Mouse (Mus musculus) hindbrain, embryonic 13.5 days (tissue): ENCODE measurements around the gene Zfp960. TPM values are rescaled to one million over a fixed set of nuclear protein-coding genes. Genes with fewer than 3 reads are reported as not detected.
A peak's percentile ranks its signal among the peaks of the same experiment; 100 is the strongest.
"Not testable (repeated sequence)": the region's sequence is repeated elsewhere in the genome, so short reads cannot be mapped to it uniquely, and the experiment has no call there.

ENCODE experiments used
- ATAC-seq: fragments of 200-750 bp; cut with Nextera tagmentation; 2 replicates; pipeline ENCODE4 v1.8.0; 2017; ENCODE audit warnings: moderate TSS enrichment; ENCODE audit not compliant: low FRiP score
- H3K27ac ChIP-seq: fragments of 300-500 bp; sonication (generic); 2 replicates; pipeline ENCODE4 v1.5.1; 2015; ENCODE audit warnings: inconsistent platforms, mild to moderate bottlenecking, moderate library complexity
- H3K27me3 ChIP-seq: fragments of 300-500 bp; sonication (generic); 2 replicates; pipeline ENCODE4 v1.6.1; 2015; ENCODE audit warnings: mild to moderate bottlenecking, inconsistent platforms
- H3K36me3 ChIP-seq: fragments of 300-500 bp; sonication (generic); 2 replicates; pipeline ENCODE4 v1.6.1; 2015; ENCODE audit warnings: mild to moderate bottlenecking, inconsistent platforms
- H3K4me1 ChIP-seq: fragments of 300-500 bp; sonication (generic); replicated peaks from 2 replicates; pipeline ENCODE4 v1.6.1; 2015; ENCODE audit warnings: inconsistent platforms
- H3K4me2 ChIP-seq: fragments of 300-500 bp; sonication (generic); 2 replicates; pipeline ENCODE4 v1.6.1; 2015; ENCODE audit warnings: inconsistent platforms, mild to moderate bottlenecking, moderate library complexity
- H3K4me3 ChIP-seq: fragments of 300-500 bp; sonication (generic); 2 replicates; pipeline ENCODE4 v1.5.1; 2015; ENCODE audit warnings: mild to moderate bottlenecking, inconsistent platforms
- H3K9ac ChIP-seq: fragments of 300-500 bp; sonication (generic); 2 replicates; pipeline ENCODE4 v1.6.1; 2015; ENCODE audit warnings: mild to moderate bottlenecking, inconsistent platforms
- H3K9me3 ChIP-seq: fragments of 300-500 bp; sonication (generic); 2 replicates; pipeline ENCODE4 v1.6.1; 2016; ENCODE audit warnings: inconsistent platforms
- WGBS: fragments of 180-500 bp; shearing (Covaris S2); methylation state at CpG from one replicate; pipeline ENCODE4 v1.1.7; 2015; 5-methylcytosine and 5-hydroxymethylcytosine counted together
- polyA plus RNA-seq: library from polyadenylated mRNA; unstranded; fragments of >200 nt; fragmentation: Nextera tagmentation; extraction: Ambion mirVana; gene quantifications from 2 replicates; pipeline ENCODE4 v1.2.1, GENCODE M21; 2015

Gene Zfp960
- polyA plus RNA-seq = 3.6 and 3.8 TPM in 2 replicates

GRCm38 (mm10) chr17:17063628-17064494, at the start of gene Zfp960:
TSS of gene Zfp960 (plus strand) at chr17:17064113.
- not testable (repeated sequence) for H3K4me1 ChIP-seq, H3K9me3 ChIP-seq, H3K36me3 ChIP-seq, H3K27me3 ChIP-seq
- Histone ChIP-seq H3K4me2 (peak within 1 kb of the TSS; percentile 55), H3K27ac (peak within 1 kb of the TSS; percentile 55; the same call in 1 of the 2 replicates), H3K9ac (peak within 1 kb of the TSS; percentile 64), H3K4me3 (peak within 1 kb of the TSS; percentile 52)
- WGBS = 2% methylated on average over 21 of the region's 21 CpGs
- ATAC-seq = peak; percentile 100

DNA sequence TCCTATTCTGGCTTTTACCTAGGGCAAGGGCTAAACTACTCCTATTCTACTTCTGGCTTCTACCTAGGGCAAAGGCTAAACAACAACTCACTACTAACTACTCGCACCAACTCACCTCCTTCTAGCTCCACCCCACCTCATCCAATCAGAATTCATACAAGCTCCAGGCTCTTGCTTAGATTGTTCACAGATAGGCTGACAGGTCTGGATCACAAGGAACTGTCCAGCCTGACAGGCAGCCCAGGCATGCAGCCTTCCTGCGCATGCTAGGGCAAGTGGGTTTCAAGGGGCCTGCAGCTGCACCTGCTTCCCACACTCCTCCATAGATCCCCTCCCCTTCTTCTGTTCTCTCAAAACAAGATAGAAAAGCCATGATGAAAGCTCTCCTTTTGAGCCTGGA, 45.8 kb upstream of the Zfp960 start:
- Histone ChIP-seq H3K36me3 (peaks cover 16% of the 10 kb centered on the region), H3K9me3 (peaks cover 33% of the 10 kb centered on the region)
- H3K27ac ChIP-seq, H3K4me3 ChIP-seq, H3K9ac ChIP-seq, H3K27me3 ChIP-seq, H3K4me1 ChIP-seq, H3K4me2 ChIP-seq, ATAC-seq: not testable (repeated sequence)
- 97% methylated on average over 2 of the region's 2 CpGs for WGBS

- H3K9me3 ChIP-seq, H3K36me3 ChIP-seq, H3K27me3 ChIP-seq, H3K4me1 ChIP-seq, ATAC-seq, H3K9ac ChIP-seq, H3K4me3 ChIP-seq, H3K27ac ChIP-seq, H3K4me2 ChIP-seq: not testable (repeated sequence)
- 75% methylated on average over 1 of the region's 1 CpGs for WGBS
Measured at GRCm38 (mm10) chr17:17059566-17059965, 4.3 kb upstream of the Zfp960 start.

DNA sequence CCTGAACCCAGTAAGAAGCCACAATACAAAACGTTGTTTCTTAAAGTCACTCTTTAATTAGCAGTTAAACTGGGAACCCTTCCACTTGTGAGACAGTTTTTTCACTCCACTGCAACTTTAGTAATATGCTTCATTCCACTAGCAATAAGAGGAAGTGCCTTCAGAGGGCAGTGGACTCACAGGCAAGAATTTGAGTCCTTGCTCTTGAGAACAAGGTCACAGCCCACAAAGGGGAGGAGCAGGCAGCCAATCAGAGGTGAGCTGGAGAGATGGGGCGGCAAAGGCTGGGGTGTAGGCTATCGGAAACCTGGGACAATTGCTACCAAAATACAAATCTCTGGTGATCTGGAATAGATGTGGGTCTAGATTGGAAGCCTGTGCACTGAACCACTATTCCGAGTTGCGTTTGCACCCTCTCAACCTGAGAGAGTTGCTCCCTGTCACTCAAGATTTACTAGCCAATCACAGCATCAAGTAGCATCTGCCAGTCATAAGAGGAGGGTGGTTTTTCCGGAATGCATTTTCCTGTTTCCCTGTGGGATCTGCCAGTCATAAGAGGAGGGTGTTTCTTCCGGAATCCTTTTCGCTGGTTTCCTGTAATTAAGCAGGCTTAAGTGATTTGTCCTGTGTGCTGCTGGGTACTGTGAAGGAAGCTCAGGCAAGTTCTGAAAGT, 57.1 kb downstream of the Zfp960 start, which contains the start of gene Zfp97:
TSS of gene Zfp97 (plus strand) at position 586 of the 673 bp plus-strand sequence.
- not testable (repeated sequence) for H3K4me3 ChIP-seq, H3K4me2 ChIP-seq, H3K27me3 ChIP-seq, H3K4me1 ChIP-seq, H3K9ac ChIP-seq, H3K36me3 ChIP-seq, H3K9me3 ChIP-seq, H3K27ac ChIP-seq
- WGBS = no CpG with 5 or more reads among the region's 8 CpGs
- peak; percentile 98 for ATAC-seq

Other genes with a start within 250 kb of the Zfp960 start
- 2.4 and 3.0 TPM in 2 replicates for gene Zfp97, start 57.3 kb downstream of the Zfp960 start, polyA plus RNA-seq